Mouse (Mus musculus): ENCODE results near the gene Dnal1.

Dnal1 gene

GRCm38 (mm10) chr12:84187752-84188601, 73.8 kb downstream of the Dnal1 start:
- DNase-seq, result peak in 1 of 2 experiments; percentile 54

GRCm38 (mm10) chr12:84188881-84189444, 74.8 kb downstream of the Dnal1 start:
- no peak for DNase-seq

GRCm38 (mm10) chr12:84190151-84190820, 76.1 kb downstream of the Dnal1 start:
- no peak for DNase-seq

DNA sequence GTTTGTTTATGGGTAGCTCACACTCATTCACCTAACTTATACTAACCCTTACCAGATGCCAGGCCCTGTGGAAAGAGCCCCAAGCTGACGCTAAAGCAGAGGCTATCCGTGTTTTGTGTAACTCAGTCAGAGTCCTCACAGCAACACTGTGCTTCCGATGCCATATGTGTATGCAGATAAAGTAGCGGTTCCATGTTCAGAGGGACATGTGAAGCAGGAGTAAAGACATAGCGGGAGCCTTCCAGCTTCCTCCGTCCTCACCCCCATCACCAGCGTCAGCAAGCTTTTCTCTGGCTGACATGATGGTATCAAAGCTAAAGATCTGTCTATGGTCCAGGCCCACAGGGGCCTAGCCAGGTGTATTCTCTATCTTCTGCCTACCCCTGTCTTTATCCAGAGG, 77.0 kb downstream of the Dnal1 start:
- no peak for DNase-seq

DNA sequence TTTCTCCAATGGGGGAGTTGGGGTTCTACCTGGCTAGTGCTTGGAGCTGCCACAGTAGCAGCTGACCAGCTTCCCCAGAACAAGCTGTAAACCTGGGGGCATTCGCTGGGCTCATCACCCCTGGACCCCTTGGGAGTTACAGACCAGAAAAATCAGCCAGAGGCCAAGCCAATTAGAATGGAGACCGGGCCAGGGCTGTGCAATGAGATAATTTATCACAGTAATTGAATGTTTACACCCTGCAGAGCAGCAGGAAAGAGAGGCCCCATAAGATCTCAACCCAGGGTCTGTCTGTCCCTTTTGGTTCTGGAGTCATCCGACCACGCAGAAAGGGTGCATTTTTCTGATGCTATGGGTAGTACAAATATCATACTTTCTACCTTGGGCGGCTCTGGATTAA, 77.6 kb downstream of the Dnal1 start:
- no peak for DNase-seq

- DNase-seq, result no peak
Observed at GRCm38 (mm10) chr12:84192280-84192679, 78.1 kb downstream of the Dnal1 start.

DNA sequence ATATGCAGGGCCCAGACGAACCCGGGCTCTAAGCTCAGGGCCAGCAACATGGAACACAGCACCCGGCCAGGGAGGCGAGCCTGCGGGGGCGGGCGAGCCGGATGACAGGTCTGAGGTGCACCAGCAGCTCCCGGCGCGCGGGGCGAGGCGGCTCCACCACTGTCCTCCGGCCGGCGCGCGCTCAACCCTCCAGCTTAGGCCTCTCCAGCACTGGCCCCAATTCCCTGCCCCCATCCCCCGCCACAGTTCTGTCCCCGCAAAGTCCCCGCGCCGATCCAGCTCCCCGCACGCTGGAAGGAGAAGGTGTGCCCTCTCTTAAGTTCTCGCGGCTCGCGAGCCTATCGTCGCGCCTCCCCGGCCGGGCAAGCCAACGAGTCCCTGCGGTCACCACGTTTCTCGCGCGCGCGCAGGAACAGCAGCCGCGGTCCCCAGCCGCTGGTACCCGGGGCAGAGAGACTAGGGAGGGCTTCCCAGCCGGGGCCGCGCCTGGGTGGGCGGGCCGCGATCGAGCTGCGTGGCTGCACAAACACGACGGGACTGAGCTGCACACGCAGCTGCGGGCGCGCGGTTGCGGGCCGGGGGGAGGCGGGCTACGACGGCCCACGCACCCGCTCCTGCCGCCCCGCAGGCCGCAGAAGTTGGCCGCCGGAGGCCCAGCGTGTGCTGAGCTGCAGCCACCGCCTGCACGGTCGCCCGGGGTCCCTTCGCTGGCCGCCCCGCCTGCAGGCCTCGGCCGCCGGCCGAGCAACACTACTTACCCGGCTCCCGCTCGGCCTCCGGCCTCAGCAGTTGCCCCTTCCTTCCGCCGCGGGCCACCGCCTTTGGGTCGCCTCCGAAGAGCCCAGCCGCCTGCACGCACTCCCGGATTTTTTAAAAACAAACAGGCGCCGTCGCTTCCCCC, 78.8 kb downstream of the Dnal1 start:
- DNase-seq, result peak; percentile 59 to 71

DNA sequence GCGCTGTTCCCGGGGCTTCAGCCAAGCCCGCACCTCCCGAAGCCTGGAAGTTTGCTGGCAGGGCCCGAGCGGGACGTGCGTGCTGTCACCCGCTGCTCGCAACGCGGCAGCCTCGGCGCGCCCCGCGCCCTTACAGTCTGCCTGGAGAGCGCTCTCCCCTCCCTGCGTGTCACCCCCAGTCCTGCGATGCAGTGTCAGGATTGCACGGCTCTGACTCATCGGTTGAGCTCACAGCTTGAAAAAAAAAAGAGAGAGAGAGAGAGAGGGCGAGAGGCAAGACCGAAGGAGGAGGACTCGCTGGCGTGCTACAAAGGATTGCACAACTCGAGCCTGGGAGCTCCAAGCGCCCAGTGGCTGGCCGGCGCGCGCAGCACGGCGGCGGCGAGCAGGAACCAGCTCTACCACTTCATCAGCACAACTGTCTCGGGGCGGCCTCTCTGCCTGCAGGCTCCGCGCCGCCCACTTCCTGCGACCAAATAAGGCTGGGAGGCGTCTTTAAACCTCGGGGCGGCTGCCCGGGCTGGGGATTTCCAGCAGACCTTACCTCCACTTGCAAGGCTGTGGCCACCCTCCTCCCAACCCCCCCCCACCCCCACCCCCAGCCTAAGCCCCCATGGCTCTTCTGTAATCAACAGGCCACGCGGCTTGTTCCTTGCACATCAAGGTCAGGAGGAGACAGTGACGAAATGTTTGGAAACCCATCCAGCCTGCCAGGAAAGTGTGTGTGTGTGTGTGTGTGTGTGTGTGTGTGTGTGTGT, 79.7 kb downstream of the Dnal1 start:
- DNase-seq, result peak; percentile 90 to 94

DNA sequence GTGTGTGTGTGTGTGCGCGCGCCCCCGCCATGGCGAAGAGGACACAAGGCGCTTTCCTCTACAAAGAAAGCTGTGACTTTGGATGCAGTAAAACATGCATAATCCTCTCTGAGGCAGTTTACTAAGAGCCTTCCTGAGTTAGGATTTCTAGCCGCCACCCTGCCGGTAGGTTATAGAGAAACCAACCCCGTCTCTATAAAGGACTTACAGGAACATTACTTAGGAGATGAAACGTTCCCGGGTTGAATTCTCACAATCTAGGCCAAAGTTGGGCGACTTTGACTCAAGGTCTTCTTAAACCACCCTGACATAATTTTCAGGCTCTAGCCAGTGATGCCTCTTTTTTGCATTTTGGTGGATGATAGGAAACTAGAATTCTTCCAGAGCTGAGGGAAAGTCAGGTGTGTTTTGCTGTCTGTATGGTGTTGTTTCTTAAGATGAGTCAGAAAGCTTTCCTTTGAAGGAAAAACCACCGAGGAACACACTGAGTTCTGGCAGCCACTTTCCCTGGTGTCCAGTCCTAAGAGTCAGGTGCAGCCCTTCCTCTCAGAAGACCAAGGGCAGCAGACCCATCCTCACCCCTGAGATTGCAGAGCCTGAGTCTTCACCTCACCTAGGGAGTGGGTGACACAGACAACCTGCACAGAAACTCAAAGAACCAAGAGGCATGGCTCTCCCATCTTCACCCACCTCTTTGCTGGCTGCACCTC, 80.4 kb downstream of the Dnal1 start:
- DNase-seq, result no peak

- no peak for DNase-seq
Observed at GRCm38 (mm10) chr12:84195195-84195594, 81.0 kb downstream of the Dnal1 start.

Data from spleen, adult 18-20 months (tissue).